In the genomic region with DNA sequence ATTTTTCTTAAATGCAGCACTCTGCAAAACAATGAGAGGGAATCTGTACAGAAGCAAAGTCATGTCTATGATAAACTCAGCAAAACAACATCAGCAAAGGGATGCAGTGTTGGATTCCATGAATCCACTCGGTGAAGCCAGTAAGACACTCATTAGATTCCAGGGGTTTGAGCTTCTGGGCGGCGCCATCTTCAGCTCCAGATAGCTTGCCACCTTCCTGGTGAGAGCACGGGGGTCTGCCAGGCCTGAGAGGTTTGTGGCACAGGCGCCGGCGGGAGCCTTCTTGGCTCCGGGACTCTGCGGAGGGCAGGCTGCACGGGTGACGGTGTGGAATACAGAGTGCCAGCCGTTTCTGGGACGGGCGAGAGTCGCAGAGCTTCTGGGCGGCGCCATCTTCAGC, we compare ENCODE assay signal across 19 mouse cellular contexts. TPM values are rescaled to one million over a fixed set of nuclear protein-coding genes. Genes with fewer than 3 reads are reported as not detected.
DNase-seq lines count a peak whose midpoint lies in the region; ATAC-seq and TF ChIP-seq lines count a peak whose summit lies in the region.
"Not testable (repeated sequence)": the region's sequence is repeated elsewhere in the genome, so short reads cannot be mapped to it uniquely, and the experiment has no call there.
"Had no signal": no experiment of that assay in that cellular context is flagged by ENCODE, and none has a peak within 500 bp of the region (broad histone marks: within the 10 kb centered on the region; RNA-seq: fewer than 3 reads in every experiment).

No protein-coding gene starts in this region.

- not testable (repeated sequence) for H3K36me3 ChIP-seq in E14TG2a.4 (ENCODE audit: insufficient read depth, low read length); forebrain, embryonic 10.5 days (replicated peaks); heart, embryonic 10.5 days; liver, embryonic 11.5 days (ENCODE audit: control insufficient read depth, insufficient read depth, low read length); lung, postnatal 0 days (ENCODE audit: insufficient read depth, low read length)

- H3K4me3 ChIP-seq in E14TG2a.4 (replicated peaks; ENCODE audit: low read length) = peak overlapping the region; percentile 57; the same call in 1 of the 2 replicates
- not testable (repeated sequence) for H3K4me3 ChIP-seq in forebrain, embryonic 10.5 days; heart, embryonic 10.5 days; liver, embryonic 11.5 days (ENCODE audit: low read depth, low read length); lung, postnatal 0 days (ENCODE audit: low read depth, low read length)

- H3K27me3 ChIP-seq in E14TG2a.4 (ENCODE audit: insufficient read depth, low read length); forebrain, embryonic 10.5 days (ENCODE audit: poor library complexity, severe bottlenecking); heart, embryonic 10.5 days (ENCODE audit: insufficient read depth, poor library complexity, severe bottlenecking); liver, embryonic 11.5 days (replicated peaks; ENCODE audit: control insufficient read depth, insufficient read depth, low read length); lung, postnatal 0 days (replicated peaks; ENCODE audit: insufficient read depth, low read length): not testable (repeated sequence)

- ATAC-seq in liver, embryonic 11.5 days (replicated peaks; ENCODE audit: low FRiP score); lung, postnatal 0 days: not testable (repeated sequence)

- TF ChIP-seq EP300 in lung, postnatal 0 days (IDR thresholded peaks at IDR 0.05) = not testable (repeated sequence)

- H3K4me2 ChIP-seq in liver, embryonic 11.5 days; lung, postnatal 0 days (replicated peaks; ENCODE audit: low read depth, low read length): not testable (repeated sequence)

- not testable (repeated sequence) for TF ChIP-seq CTCF in E14TG2a.4 (conservative IDR thresholded peaks at IDR 0.05; ENCODE audit: low read length); lung, postnatal 0 days (IDR thresholded peaks at IDR 0.05)

- WGBS in forebrain, embryonic 10.5 days = 68% methylated on average over 16 of the region's 17 CpGs
- WGBS in heart, embryonic 10.5 days = 61% methylated on average over 17 of the region's 17 CpGs
- WGBS in liver, embryonic 11.5 days = 60% methylated on average over 17 of the region's 17 CpGs
- WGBS in lung, postnatal 0 days = 58% methylated on average over 10 of the region's 17 CpGs

- H3K4me1 ChIP-seq in E14TG2a.4 (replicated peaks; ENCODE audit: low read depth, low read length); forebrain, embryonic 10.5 days; heart, embryonic 10.5 days; liver, embryonic 11.5 days (replicated peaks; ENCODE audit: control insufficient read depth, insufficient read depth, low read length); lung, postnatal 0 days (ENCODE audit: insufficient read depth, low read depth, low read length): not testable (repeated sequence)

- H3K9ac ChIP-seq in liver, embryonic 11.5 days (ENCODE audit: low read depth, low read length); lung, postnatal 0 days (replicated peaks; ENCODE audit: low read depth): not testable (repeated sequence)

- DNase-seq in ES-CJ7 (ENCODE audit: low read depth, low spot score) (peak; percentile 31), R1 (ENCODE audit: low read depth, low spot score) (peak; percentile 68)
- DNase-seq in forebrain, embryonic 10.5 days (ENCODE audit: extremely low spot score, low spot score) = peak; percentile 3
- DNase-seq in heart, embryonic 10.5 days (ENCODE audit: low spot score) = peak; percentile 36
- DNase-seq in liver, embryonic 11.5 days (ENCODE audit: low spot score) = peak; percentile 15
- DNase-seq in lung, postnatal 0 days (ENCODE audit: low spot score) = peak; percentile 1

- H3K9me3 ChIP-seq in E14TG2a.4 (ENCODE audit: low read length); forebrain, embryonic 10.5 days; heart, embryonic 10.5 days; liver, embryonic 11.5 days (ENCODE audit: control insufficient read depth, low read length); lung, postnatal 0 days (ENCODE audit: low read length): not testable (repeated sequence)

- H3K27ac ChIP-seq in forebrain, embryonic 10.5 days; heart, embryonic 10.5 days; liver, embryonic 11.5 days (ENCODE audit: low read depth, low read length); lung, postnatal 0 days (ENCODE audit: low read length): not testable (repeated sequence)

RNA-seq across cellular contexts. Expression of gene Gm8068, which starts 21.8 kb away (rescaled TPM):
- not detected in 2 replicates for polyA plus RNA-seq in forebrain, embryonic 10.5 days (2016; fragmentation: Nextera tagmentation; extraction: Ambion mirVana)
- polyA plus RNA-seq in heart, embryonic 10.5 days (2016; fragmentation: Nextera tagmentation; extraction: Ambion mirVana) = not detected in 2 replicates
- polyA plus RNA-seq in liver, embryonic 11.5 days (2014; fragmentation: Nextera tagmentation; extraction: Ambion mirVana) = not detected in 2 replicates
- polyA plus RNA-seq in lung, postnatal 0 days (2015; fragmentation: Nextera tagmentation; extraction: Ambion mirVana) = not detected in 2 replicates
- polyA plus RNA-seq: activated CD4-positive, CD25-positive, alpha-beta regulatory T cell, adult 4 months; CD4-positive, CD25-positive, alpha-beta regulatory T cell, adult 4 months; cerebellum, adult 2 months; cortical plate, adult 2 months; embryonic facial prominence, embryonic 10.5 days; embryonic facial prominence, embryonic 12.5 days; embryonic facial prominence, embryonic 14.5 days; forebrain, embryonic 13.5 days; forebrain, embryonic 15.5 days; forebrain, postnatal 0 days; G1E; Patski had no signal

RNA-seq across cellular contexts. Expression of gene Gm7929, which starts 27.0 kb away (rescaled TPM):
- polyA plus RNA-seq in forebrain, embryonic 10.5 days (2016; fragmentation: Nextera tagmentation; extraction: Ambion mirVana) = not detected in 2 replicates
- not detected in 2 replicates for polyA plus RNA-seq in heart, embryonic 10.5 days (2016; fragmentation: Nextera tagmentation; extraction: Ambion mirVana)
- not detected in 2 replicates for polyA plus RNA-seq in liver, embryonic 11.5 days (2014; fragmentation: Nextera tagmentation; extraction: Ambion mirVana)
- polyA plus RNA-seq in lung, postnatal 0 days (2015; fragmentation: Nextera tagmentation; extraction: Ambion mirVana) = not detected in 2 replicates
- polyA plus RNA-seq: activated CD4-positive, CD25-positive, alpha-beta regulatory T cell, adult 4 months; CD4-positive, CD25-positive, alpha-beta regulatory T cell, adult 4 months; cerebellum, adult 2 months; cortical plate, adult 2 months; embryonic facial prominence, embryonic 10.5 days; embryonic facial prominence, embryonic 12.5 days; embryonic facial prominence, embryonic 14.5 days; forebrain, embryonic 13.5 days; forebrain, embryonic 15.5 days; forebrain, postnatal 0 days; G1E; Patski had no signal

RNA-seq across cellular contexts. Expression of gene Gm47189, which starts 48.8 kb away (rescaled TPM):
- not detected in 2 replicates for polyA plus RNA-seq in forebrain, embryonic 10.5 days (2016; fragmentation: Nextera tagmentation; extraction: Ambion mirVana)
- not detected in 2 replicates for polyA plus RNA-seq in heart, embryonic 10.5 days (2016; fragmentation: Nextera tagmentation; extraction: Ambion mirVana)
- polyA plus RNA-seq in liver, embryonic 11.5 days (2014; fragmentation: Nextera tagmentation; extraction: Ambion mirVana) = not detected in 2 replicates
- not detected in 2 replicates for polyA plus RNA-seq in lung, postnatal 0 days (2015; fragmentation: Nextera tagmentation; extraction: Ambion mirVana)
- polyA plus RNA-seq: activated CD4-positive, CD25-positive, alpha-beta regulatory T cell, adult 4 months; CD4-positive, CD25-positive, alpha-beta regulatory T cell, adult 4 months; cerebellum, adult 2 months; cortical plate, adult 2 months; embryonic facial prominence, embryonic 10.5 days; embryonic facial prominence, embryonic 12.5 days; embryonic facial prominence, embryonic 14.5 days; forebrain, embryonic 13.5 days; forebrain, embryonic 15.5 days; forebrain, postnatal 0 days; G1E; Patski had no signal

Comparison
In these comparisons a context has a peak if more than half of its experiments do, and no peak if none do; other contexts are left out.
1. DNase-seq: peak in every context shown above with its lines; median percentile 68 in R1; 36 in heart, embryonic 10.5 days; 31 in ES-CJ7; 15 in liver, embryonic 11.5 days; 3 in forebrain, embryonic 10.5 days; 1 in lung, postnatal 0 days.